Mouse (Mus musculus) erythroblast, embryonic 14.5 days (primary cell): ENCODE results near the gene Sfxn5.

Source experiments
- GATA1 ChIP-seq: IDR thresholded peaks from 2 replicates; pipeline ENCODE4 v1.6.1; 2012; ENCODE audit warnings: low read length, inconsistent platforms, mixed read lengths
- TAL1 ChIP-seq: IDR thresholded peaks from 3 replicates; pipeline ENCODE4 v1.6.1; 2012; ENCODE audit warnings: low read length, inconsistent platforms, mixed read lengths

DNA sequence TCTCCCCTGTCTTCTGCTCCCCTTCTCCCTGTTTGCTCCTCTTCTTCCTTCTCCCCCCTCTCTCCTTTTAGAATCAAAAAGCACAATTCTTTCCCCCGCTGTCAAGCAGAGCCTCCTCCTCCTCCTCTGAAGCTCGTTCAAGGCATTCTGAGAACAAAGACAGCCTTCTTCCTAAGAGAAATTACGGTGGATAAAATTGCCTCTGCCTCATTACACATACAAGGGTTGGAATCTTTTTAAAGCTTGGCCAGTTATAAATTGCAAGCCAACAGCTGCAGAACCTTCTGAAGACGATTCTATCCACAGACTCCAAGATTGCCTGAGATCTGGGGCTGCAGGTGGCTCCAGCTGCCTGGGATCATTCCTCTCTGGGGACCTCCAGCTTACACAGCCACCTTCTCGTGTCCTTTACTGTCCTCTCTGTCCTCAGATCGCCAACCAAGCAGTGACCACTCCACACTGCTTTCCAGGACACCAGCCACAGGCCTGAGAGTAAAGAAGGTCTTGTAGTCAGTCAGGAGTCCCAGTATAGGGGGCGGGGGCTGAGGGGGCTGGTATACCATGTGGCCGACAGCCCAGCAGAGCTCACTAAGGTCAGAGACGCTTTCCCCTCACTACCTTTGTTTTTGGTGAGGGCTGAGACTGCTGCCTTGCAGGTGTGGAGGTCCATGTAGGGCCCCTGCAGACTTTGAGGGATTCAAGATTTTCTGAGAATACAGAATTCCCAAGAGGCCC lies 19.0 kb downstream of the Sfxn5 start:
- no peak for TF ChIP-seq TAL1
- TF ChIP-seq GATA1 = no peak
